Mouse (Mus musculus): ENCODE measurements around the gene Pp2d1. TPM values are rescaled to one million over a fixed set of nuclear protein-coding genes. Genes with fewer than 3 reads are reported as not detected.
"Not testable (repeated sequence)": the region's sequence is repeated elsewhere in the genome, so short reads cannot be mapped to it uniquely, and the experiment has no call there.

Gene Pp2d1
- 0.29 and 0.45 TPM in 2 replicates for polyA plus RNA-seq (2016; fragmentation: Nextera tagmentation; extraction: Ambion mirVana)

DNA sequence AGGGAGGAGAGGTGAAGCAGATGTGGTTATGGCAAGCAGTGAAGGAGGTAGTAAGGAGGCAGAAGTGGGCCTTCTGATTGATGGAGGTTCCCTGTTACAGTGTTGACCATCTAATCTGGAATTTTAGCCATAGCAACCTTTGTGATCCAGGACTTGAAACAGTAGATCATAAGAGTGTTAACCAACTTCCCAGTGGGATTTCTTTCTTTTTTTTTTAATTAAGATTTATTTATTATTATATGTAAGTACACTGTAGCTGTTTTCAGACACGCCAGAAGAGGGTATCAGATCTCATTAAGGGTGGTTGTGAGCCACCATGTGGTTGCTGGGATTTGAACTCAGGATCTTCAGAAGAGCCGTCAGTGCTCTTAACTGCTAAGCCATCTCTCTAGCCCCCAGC is at the start of gene Pp2d1:
Pp2d1 (minus strand) TSS at position 101 of the 400 bp plus-strand sequence.
- 78% methylated on average over 2 of the region's 2 CpGs for WGBS
- H3K9ac ChIP-seq; ATAC-seq (ENCODE audit: low FRiP score); H3K27ac ChIP-seq; H3K4me3 ChIP-seq (replicated peaks); H3K4me2 ChIP-seq; H3K4me1 ChIP-seq; H3K36me3 ChIP-seq (replicated peaks); H3K27me3 ChIP-seq; H3K9me3 ChIP-seq: not testable (repeated sequence)

- Histone ChIP-seq H3K27me3 (no peaks in the 10 kb centered on the region), H3K9ac (no peak overlapping the region), H3K4me2 (no peak overlapping the region), H3K4me3 (replicated peaks) (no peak overlapping the region), H3K36me3 (replicated peaks) (no peaks in the 10 kb centered on the region), H3K27ac (0 out of 2 replicates have a peak overlapping the region, but pooled peaks have one; percentile 61), H3K9me3 (no peaks in the 10 kb centered on the region), H3K4me1 (peaks cover 12% of the 10 kb centered on the region)
- ATAC-seq (ENCODE audit: low FRiP score): no peak
- 88% methylated on average over 9 of the region's 9 CpGs for WGBS
Measured at GRCm38 (mm10) chr17:53588097-53588855, 49.0 kb upstream of the Pp2d1 start.

DNA sequence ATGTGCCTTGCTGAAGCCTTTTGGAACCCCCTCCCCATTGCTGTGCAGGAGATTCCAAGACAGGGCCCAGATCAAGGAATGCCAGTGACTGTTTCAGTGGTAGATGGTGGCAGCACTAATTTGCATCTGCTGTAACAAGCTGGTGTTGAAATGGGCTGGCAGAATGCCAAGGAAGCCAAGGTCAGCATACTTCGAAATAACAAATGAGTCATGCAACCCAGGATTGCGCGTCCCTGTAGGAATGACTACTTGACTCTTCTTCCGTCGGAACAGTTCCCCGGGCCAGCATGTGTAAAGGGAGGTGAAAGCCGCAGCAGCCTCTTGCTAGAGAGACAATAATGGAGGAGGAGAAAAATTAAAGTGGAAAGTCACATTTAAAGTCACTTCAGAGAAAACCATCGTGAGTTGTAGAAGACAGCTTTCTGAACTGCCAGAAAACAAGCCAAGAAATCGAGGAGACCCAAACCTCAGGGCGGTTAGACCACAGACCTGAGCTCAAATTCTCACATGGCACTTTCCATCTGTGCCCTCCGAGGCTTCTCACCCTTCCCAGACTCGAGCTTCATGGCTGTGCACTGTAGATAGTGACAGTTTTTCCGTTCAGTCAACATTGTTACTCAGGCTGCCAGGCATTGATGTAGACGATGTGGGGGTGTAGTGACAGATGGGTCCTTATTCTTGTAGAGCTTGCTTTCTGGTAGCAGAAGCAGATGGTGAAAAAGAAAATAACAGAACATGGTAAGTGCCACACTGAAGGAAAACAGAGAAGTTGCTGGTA is 48.0 kb upstream of the Pp2d1 start:
- Histone ChIP-seq H3K27ac (peak overlapping the region; percentile 61), H3K4me2 (no peak overlapping the region), H3K27me3 (no peaks in the 10 kb centered on the region), H3K4me1 (peaks cover 12% of the 10 kb centered on the region), H3K9me3 (no peaks in the 10 kb centered on the region), H3K4me3 (replicated peaks) (no peak overlapping the region), H3K36me3 (replicated peaks) (no peaks in the 10 kb centered on the region), H3K9ac (no peak overlapping the region)
- WGBS: 72% methylated on average over 14 of the region's 14 CpGs
- ATAC-seq (ENCODE audit: low FRiP score): peak; percentile 76

- no peaks in the 10 kb centered on the region for H3K9me3 ChIP-seq
- H3K4me1 ChIP-seq: peaks cover 15% of the 10 kb centered on the region
- no peak overlapping the region for H3K4me2 ChIP-seq
- WGBS: 95% methylated on average over 11 of the region's 11 CpGs
- H3K4me3 ChIP-seq (replicated peaks): no peak overlapping the region
- H3K36me3 ChIP-seq (replicated peaks): no peaks in the 10 kb centered on the region
- no peak overlapping the region for H3K27ac ChIP-seq
- no peak overlapping the region for H3K9ac ChIP-seq
- ATAC-seq (ENCODE audit: low FRiP score): no peak
- no peaks in the 10 kb centered on the region for H3K27me3 ChIP-seq
Measured at GRCm38 (mm10) chr17:53583846-53584579, 44.8 kb upstream of the Pp2d1 start.

- Histone ChIP-seq H3K4me3 (replicated peaks) (no peak overlapping the region), H3K27me3 (no peaks in the 10 kb centered on the region), H3K27ac (no peak overlapping the region), H3K36me3 (replicated peaks) (no peaks in the 10 kb centered on the region), H3K9me3 (no peaks in the 10 kb centered on the region), H3K4me1 (peaks cover 21% of the 10 kb centered on the region), H3K4me2 (no peak overlapping the region), H3K9ac (no peak overlapping the region)
- WGBS: 89% methylated on average over 7 of the region's 7 CpGs
- ATAC-seq (ENCODE audit: low FRiP score): no peak
Measured at GRCm38 (mm10) chr17:53582805-53583204, 43.6 kb upstream of the Pp2d1 start.

DNA sequence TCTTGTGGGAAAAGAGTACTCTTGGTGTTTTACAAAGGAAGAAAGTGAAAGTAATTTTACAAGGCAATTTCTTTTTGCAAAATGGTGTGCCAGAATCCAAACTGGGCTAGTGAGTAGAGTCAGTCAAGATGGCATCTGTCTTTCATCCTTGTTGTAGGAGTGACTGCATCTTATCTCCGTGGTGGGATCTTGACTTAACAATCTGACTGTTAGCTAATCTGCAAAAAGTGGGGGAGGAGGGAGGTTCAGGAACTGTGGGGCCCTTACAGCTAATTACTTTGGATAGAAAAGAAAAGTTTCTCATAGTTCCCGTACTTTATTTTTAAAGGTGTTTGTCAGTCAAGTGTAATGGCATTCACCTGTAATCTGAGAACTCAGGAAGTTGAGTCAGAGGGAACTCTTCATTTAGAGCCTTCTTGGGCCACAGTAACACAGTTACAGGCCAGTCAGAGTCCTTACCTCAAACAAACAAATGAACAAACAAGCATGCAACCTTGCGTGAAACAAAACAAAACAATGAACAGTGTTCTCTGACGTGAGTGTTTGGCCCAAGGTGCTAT is 42.9 kb upstream of the Pp2d1 start:
- WGBS: 72% methylated on average over 4 of the region's 4 CpGs
- no peak for ATAC-seq (ENCODE audit: low FRiP score)

DNA sequence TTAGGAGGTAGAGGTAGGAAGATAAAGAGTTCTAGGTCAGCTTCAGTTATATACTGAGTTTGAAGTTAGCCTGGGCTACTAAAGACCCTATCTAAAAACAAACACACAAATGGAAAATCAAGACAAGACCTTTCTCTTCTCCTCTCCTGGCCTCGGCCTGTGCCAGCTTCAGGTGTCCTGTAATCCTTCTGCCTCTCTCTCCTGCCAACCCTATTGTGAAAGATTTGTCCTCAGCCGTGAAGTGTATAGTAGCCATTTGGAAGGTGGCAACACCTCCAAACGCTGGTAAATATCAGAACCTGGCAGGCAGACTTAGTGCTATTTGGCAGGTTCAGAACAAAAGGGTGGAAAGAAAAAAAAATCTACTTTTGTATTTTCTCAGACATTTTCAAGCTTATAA is 41.0 kb upstream of the Pp2d1 start:
- 79% methylated on average over 3 of the region's 3 CpGs for WGBS
- no peak for ATAC-seq (ENCODE audit: low FRiP score)

More for the DNA sequence above, 42.9 kb upstream of the Pp2d1 start:
- no peak overlapping the region for H3K4me3 ChIP-seq (replicated peaks)
- no peak overlapping the region for H3K27ac ChIP-seq
- no peak overlapping the region for H3K9ac ChIP-seq
- no peaks in the 10 kb centered on the region for H3K27me3 ChIP-seq
- H3K4me1 ChIP-seq: peaks cover 14% of the 10 kb centered on the region
- H3K36me3 ChIP-seq (replicated peaks): no peaks in the 10 kb centered on the region
- H3K4me2 ChIP-seq: no peak overlapping the region
- no peaks in the 10 kb centered on the region for H3K9me3 ChIP-seq

DNA sequence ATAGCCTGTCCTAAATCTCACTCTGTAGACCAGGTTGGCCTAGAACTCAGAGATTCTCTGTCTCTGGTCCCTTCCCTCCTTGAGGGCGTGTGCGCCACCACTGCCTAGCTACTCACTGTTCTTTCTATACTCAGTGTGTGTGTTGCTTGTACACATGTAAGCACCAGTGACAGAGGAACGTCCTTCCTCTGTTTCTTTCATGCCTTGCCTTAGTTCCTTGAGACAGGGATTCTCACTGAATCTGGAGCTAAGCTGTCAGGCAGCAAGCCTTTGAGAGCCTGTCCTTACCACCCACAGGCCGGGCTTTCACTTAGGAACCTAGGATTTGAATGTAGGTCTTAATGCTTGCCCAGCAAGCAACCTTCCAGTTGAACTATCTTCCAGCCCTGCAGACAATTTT is 40.4 kb upstream of the Pp2d1 start:
- no peak for ATAC-seq (ENCODE audit: low FRiP score)
- H3K27me3 ChIP-seq: no peaks in the 10 kb centered on the region
- no peak overlapping the region for H3K9ac ChIP-seq
- no peak overlapping the region for H3K4me3 ChIP-seq (replicated peaks)
- 44% methylated on average over 4 of the region's 4 CpGs for WGBS
- H3K9me3 ChIP-seq: no peaks in the 10 kb centered on the region
- H3K4me1 ChIP-seq: peaks cover 11% of the 10 kb centered on the region
- no peak overlapping the region for H3K4me2 ChIP-seq
- H3K27ac ChIP-seq: no peak overlapping the region
- no peaks in the 10 kb centered on the region for H3K36me3 ChIP-seq (replicated peaks)

More for the DNA sequence above, 41.0 kb upstream of the Pp2d1 start:
- Histone ChIP-seq H3K27me3 (no peaks in the 10 kb centered on the region), H3K36me3 (replicated peaks) (no peaks in the 10 kb centered on the region), H3K9me3 (no peaks in the 10 kb centered on the region), H3K4me1 (peaks cover 11% of the 10 kb centered on the region), H3K27ac (no peak overlapping the region), H3K9ac (no peak overlapping the region), H3K4me3 (replicated peaks) (no peak overlapping the region), H3K4me2 (no peak overlapping the region)

DNA sequence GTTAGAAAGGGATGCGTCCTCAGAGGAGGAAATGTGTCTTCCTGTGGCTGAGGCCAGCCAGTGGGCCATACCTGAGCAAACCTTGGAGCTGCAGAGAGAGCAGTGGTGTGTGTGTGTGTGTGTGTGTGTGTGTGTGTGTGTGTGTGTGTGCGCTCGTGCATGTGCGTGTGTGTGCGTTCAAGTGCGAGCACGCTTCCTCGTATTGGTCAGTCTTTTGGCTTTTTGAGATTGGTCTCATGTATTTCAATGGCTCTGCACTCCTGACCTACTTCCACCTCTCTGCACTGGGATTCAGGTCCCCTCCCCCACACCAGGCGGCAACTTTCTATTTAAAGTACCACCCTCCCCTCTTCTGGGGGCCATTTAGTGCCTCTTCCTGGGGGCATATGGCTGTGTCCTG is 39.5 kb upstream of the Pp2d1 start:
- Histone ChIP-seq H3K9ac (no peak overlapping the region), H3K9me3 (no peaks in the 10 kb centered on the region), H3K36me3 (replicated peaks) (no peaks in the 10 kb centered on the region), H3K27me3 (no peaks in the 10 kb centered on the region), H3K4me2 (no peak overlapping the region), H3K27ac (no peak overlapping the region), H3K4me1 (peaks cover 11% of the 10 kb centered on the region), H3K4me3 (replicated peaks) (no peak overlapping the region)
- 79% methylated on average over 9 of the region's 9 CpGs for WGBS
- ATAC-seq (ENCODE audit: low FRiP score): no peak

DNA sequence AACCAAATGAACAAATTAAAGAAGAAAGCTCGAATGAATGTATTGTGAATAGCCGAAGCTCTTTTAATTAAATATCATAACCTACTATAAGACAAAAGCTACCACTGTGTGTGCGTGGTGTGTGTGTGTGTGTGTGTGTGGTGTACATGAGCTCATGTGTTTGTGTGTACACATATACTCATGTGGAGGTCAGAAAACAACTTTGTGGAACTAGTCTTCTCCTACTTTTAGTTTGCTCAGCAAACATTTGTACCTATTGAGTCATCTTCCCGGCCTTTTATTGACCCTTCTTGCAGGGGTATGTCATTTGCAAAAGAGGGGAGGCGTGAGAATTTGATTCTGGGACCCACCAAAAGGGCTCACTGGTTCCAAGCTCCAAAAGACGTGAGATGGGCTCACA is 39.0 kb upstream of the Pp2d1 start:
- WGBS: 86% methylated on average over 6 of the region's 6 CpGs
- Histone ChIP-seq H3K36me3 (replicated peaks) (no peaks in the 10 kb centered on the region), H3K4me1 (peaks cover 11% of the 10 kb centered on the region), H3K9me3 (no peaks in the 10 kb centered on the region), H3K4me2 (no peak overlapping the region), H3K27me3 (no peaks in the 10 kb centered on the region), H3K4me3 (replicated peaks) (no peak overlapping the region), H3K27ac (no peak overlapping the region), H3K9ac (no peak overlapping the region)
- no peak for ATAC-seq (ENCODE audit: low FRiP score)

DNA sequence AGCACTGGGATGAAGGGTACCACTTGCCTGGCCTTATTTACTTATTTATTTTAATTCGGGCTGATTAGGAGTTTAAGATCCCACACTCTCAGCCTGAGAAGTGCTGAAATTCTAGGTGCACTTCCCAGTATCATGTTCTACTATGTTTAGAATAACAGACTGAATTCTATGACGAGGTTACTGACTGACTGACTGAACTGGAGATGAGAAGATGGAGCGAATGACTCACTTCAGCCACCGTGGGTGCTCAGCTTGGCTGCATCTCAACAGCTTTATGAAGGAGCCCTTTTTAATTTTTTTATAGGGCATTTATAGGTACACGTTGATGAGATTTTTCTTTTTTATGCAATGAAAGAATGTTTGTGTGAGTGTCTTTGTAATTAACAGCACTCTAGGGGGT is 38.5 kb upstream of the Pp2d1 start:
- Histone ChIP-seq H3K4me2 (no peak overlapping the region), H3K4me1 (peaks cover 11% of the 10 kb centered on the region), H3K27me3 (no peaks in the 10 kb centered on the region), H3K4me3 (replicated peaks) (no peak overlapping the region), H3K9ac (no peak overlapping the region), H3K27ac (no peak overlapping the region), H3K36me3 (replicated peaks) (no peaks in the 10 kb centered on the region), H3K9me3 (no peaks in the 10 kb centered on the region)
- no peak for ATAC-seq (ENCODE audit: low FRiP score)
- WGBS: 87% methylated on average over 5 of the region's 5 CpGs

DNA sequence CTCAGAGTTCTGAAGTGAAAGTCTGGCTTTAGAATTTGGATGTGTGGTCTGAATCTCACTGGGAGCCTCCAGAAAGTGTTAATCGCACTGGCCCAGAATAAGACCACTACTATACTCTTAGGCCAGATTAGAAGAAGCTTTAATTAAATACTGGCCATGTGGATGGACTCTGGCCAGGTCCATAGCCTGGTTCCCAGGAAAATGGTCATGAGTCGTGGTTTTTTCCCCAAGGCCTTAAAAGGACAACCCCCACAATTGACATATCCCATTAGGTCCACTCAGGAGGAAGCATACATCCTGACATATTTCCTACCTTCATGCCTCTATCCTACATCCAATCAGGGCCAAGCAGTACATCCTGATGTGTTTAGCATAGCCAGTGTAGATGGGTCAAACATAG is 37.9 kb upstream of the Pp2d1 start:
- peaks cover 11% of the 10 kb centered on the region for H3K4me1 ChIP-seq
- 84% methylated on average over 2 of the region's 2 CpGs for WGBS
- H3K4me3 ChIP-seq (replicated peaks): no peak overlapping the region
- no peaks in the 10 kb centered on the region for H3K27me3 ChIP-seq
- no peak for ATAC-seq (ENCODE audit: low FRiP score)
- H3K36me3 ChIP-seq (replicated peaks): no peaks in the 10 kb centered on the region
- H3K27ac ChIP-seq: no peak overlapping the region
- H3K9me3 ChIP-seq: no peaks in the 10 kb centered on the region
- no peak overlapping the region for H3K9ac ChIP-seq
- no peak overlapping the region for H3K4me2 ChIP-seq

Measured in forebrain, embryonic 12.5 days (tissue).